Mouse (Mus musculus) intestine, embryonic 16.5 days (tissue): ENCODE data around the gene BC030499. TPM values are rescaled to one million over a fixed set of nuclear protein-coding genes. Genes with fewer than 3 reads are reported as not detected.

Experiments
- ATAC-seq: fragments of 200-750 bp; cut with Nextera tagmentation; 2 replicates; pipeline ENCODE4 v1.8.0; 2017; ENCODE audit warnings: moderate TSS enrichment, moderate library complexity
- H3K27ac ChIP-seq: fragments of 300-500 bp; sonication (generic); 2 replicates; pipeline ENCODE4 v1.5.1; 2014; ENCODE audit warnings: mild to moderate bottlenecking, low read length
- H3K27me3 ChIP-seq: fragments of 300-500 bp; sonication (generic); replicated peaks from 2 replicates; pipeline ENCODE4 v1.6.1; 2014; ENCODE audit warnings: low read length, control low read depth, mixed read lengths; ENCODE audit not compliant: control insufficient read depth, insufficient read depth
- H3K36me3 ChIP-seq: fragments of 300-500 bp; sonication (generic); 2 replicates; pipeline ENCODE4 v1.6.1; 2014; ENCODE audit warnings: low read length, control low read depth; ENCODE audit not compliant: control insufficient read depth, insufficient read depth
- H3K4me1 ChIP-seq: fragments of 300-500 bp; sonication (generic); 2 replicates; pipeline ENCODE4 v1.6.1; 2014; ENCODE audit warnings: low read length, control low read depth, mixed read lengths; ENCODE audit not compliant: control insufficient read depth, insufficient read depth
- H3K4me2 ChIP-seq: fragments of 300-500 bp; sonication (generic); 2 replicates; pipeline ENCODE4 v1.6.1; 2014; ENCODE audit warnings: low read depth, low read length, control low read depth
- H3K4me3 ChIP-seq: fragments of 300-500 bp; sonication (generic); 2 replicates; pipeline ENCODE4 v1.5.1; 2014; ENCODE audit warnings: mild to moderate bottlenecking, low read length
- H3K9ac ChIP-seq: fragments of 300-500 bp; sonication (generic); 2 replicates; pipeline ENCODE4 v1.6.1; 2014; ENCODE audit warnings: low read depth, low read length
- H3K9me3 ChIP-seq: fragments of 300-500 bp; sonication (generic); 2 replicates; pipeline ENCODE4 v1.6.1; 2016; ENCODE audit warnings: low read length, control low read depth; ENCODE audit not compliant: control insufficient read depth
- WGBS: fragments of 180-500 bp; shearing (Covaris S2); extraction: QIAGEN DNeasy Blood & Tissue Kit; methylation state at CpG from one replicate; pipeline ENCODE4 v1.1.7; 2014; 5-methylcytosine and 5-hydroxymethylcytosine counted together
- polyA plus RNA-seq: library from polyadenylated mRNA; unstranded; fragments of >200 nt; fragmentation: Nextera tagmentation; extraction: Ambion mirVana; gene quantifications from 2 replicates; pipeline ENCODE4 v1.2.1, GENCODE M21; 2015

Gene BC030499
- polyA plus RNA-seq, 1 experiment from 2014 or later = 0.32 TPM

DNA sequence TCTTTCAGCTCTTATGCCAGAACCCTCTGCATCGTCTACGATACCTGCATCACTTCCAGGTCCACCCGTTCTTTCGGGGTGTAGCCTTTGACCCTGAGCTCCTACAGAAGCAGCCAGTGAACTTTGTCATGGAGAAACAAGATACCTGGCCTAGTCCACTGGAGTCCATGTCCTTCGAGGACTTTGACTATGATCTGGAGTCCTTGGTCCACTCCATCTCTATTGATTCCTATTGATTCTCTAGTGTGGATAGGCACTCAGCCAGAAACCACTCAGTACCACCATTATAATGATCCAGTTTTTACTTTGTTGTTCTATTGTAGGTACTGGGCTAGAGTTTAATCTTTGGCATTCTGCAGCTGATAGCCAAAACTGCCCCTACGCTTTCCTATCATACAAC is 3.9 kb downstream of the BC030499 start:
- Histone ChIP-seq H3K9me3 (no peaks in the 10 kb centered on the region), H3K4me3 (no peak overlapping the region), H3K4me1 (no peaks in the 10 kb centered on the region), H3K36me3 (no peaks in the 10 kb centered on the region), H3K27me3 (no peaks in the 10 kb centered on the region), H3K27ac (no peak overlapping the region), H3K4me2 (no peak overlapping the region), H3K9ac (no peak overlapping the region)
- 91% methylated on average over 6 of the region's 6 CpGs for WGBS
- ATAC-seq = no peak

- Histone ChIP-seq H3K4me1 (no peaks in the 10 kb centered on the region), H3K27me3 (no peaks in the 10 kb centered on the region), H3K9me3 (no peaks in the 10 kb centered on the region), H3K4me2 (peak overlapping the region; percentile 74), H3K36me3 (peaks cover 2% of the 10 kb centered on the region; the same call in 1 of the 2 replicates), H3K4me3 (peak overlapping the region; percentile 83), H3K9ac (peak overlapping the region; percentile 65), H3K27ac (peak overlapping the region; percentile 57)
- peak; percentile 17; the same call in 1 of the 2 replicates for ATAC-seq
- WGBS = 67% methylated on average over 7 of the region's 7 CpGs
Observed at GRCm38 (mm10) chr11:78300917-78301316, 10.3 kb downstream of the BC030499 start.

DNA sequence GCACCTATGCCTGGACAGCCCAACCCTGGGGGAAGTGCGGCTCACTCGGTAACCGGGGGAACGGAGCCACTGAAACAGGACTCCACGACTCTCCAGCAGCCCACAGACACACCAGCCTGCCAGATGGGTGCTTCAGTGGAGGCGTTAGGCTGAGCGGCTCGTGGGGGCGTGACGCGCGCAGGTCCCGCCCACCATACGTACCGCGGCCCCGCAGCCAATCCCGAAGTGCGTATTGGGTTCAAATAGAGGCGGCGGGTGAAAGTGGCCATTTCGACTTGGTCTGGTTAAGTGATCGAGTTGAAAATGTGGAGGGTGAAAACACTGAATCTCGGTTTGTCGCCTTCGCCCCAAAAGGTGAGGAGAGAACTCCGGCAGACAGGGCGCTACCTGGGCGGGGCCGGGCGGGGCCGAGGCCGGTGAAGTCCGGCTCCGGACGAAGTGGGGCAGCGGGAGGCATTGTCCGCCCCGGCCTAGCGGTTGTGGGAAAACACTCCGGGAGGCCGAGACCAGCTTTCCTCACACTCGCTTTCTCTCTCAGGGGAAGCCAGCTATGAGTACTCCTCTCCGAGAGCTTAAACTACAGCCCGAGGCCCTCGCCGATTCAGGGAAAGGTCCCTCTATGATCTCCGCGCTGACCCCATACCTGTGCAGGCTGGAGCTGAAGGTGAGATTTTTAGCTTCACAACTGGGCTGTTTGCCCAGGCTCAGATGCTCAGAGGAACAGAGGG is 10.9 kb downstream of the BC030499 start, which contains the start of gene Spag5:
Gene Spag5, plus strand, starts transcription at position 173 of the 728 bp plus-strand sequence.
- ATAC-seq = peak; percentile 100
- peak within 1 kb of the TSS; percentile 78 for H3K9ac ChIP-seq
- no peaks in the 10 kb centered on the region for H3K9me3 ChIP-seq
- H3K27ac ChIP-seq = peak within 1 kb of the TSS; percentile 60
- H3K36me3 ChIP-seq = peaks cover 2% of the 10 kb centered on the region; the same call in 1 of the 2 replicates
- peak within 1 kb of the TSS; percentile 74 for H3K4me2 ChIP-seq
- peak within 1 kb of the TSS; percentile 83 for H3K4me3 ChIP-seq
- H3K4me1 ChIP-seq = no peaks in the 10 kb centered on the region
- WGBS = under 1% methylated on average over 49 of the region's 49 CpGs
- no peaks in the 10 kb centered on the region for H3K27me3 ChIP-seq

GRCm38 (mm10) chr11:78305272-78305671 is 14.6 kb downstream of the BC030499 start:
- Histone ChIP-seq H3K4me3 (no peak overlapping the region), H3K9me3 (no peaks in the 10 kb centered on the region), H3K4me1 (no peaks in the 10 kb centered on the region), H3K27me3 (no peaks in the 10 kb centered on the region), H3K27ac (no peak overlapping the region), H3K4me2 (no peak overlapping the region), H3K9ac (no peak overlapping the region), H3K36me3 (peaks cover 4% of the 10 kb centered on the region; the same call in 1 of the 2 replicates)
- WGBS = 88% methylated on average over 4 of the region's 4 CpGs
- no peak for ATAC-seq

- no peak overlapping the region for H3K27ac ChIP-seq
- H3K27me3 ChIP-seq = no peaks in the 10 kb centered on the region
- no peak overlapping the region for H3K4me3 ChIP-seq
- no peak for ATAC-seq
- H3K4me1 ChIP-seq = no peaks in the 10 kb centered on the region
- no peak overlapping the region for H3K4me2 ChIP-seq
- peaks cover 10% of the 10 kb centered on the region; the same call in 1 of the 2 replicates for H3K36me3 ChIP-seq
- H3K9ac ChIP-seq = no peak overlapping the region
- no peaks in the 10 kb centered on the region for H3K9me3 ChIP-seq
- 91% methylated on average over 8 of the region's 8 CpGs for WGBS
Observed at GRCm38 (mm10) chr11:78310861-78311511, 20.3 kb downstream of the BC030499 start.

GRCm38 (mm10) chr11:78313662-78314061 is 23.0 kb downstream of the BC030499 start:
- no peaks in the 10 kb centered on the region for H3K4me1 ChIP-seq
- no peaks in the 10 kb centered on the region for H3K27me3 ChIP-seq
- no peak overlapping the region for H3K9ac ChIP-seq
- no peak for ATAC-seq
- WGBS = 99% methylated on average over 2 of the region's 2 CpGs
- 0 out of 2 replicates have a peak, but pooled peaks cover 16% of the 10 kb centered on the region for H3K36me3 ChIP-seq
- H3K4me2 ChIP-seq = no peak overlapping the region
- H3K4me3 ChIP-seq = no peak overlapping the region
- H3K27ac ChIP-seq = no peak overlapping the region
- H3K9me3 ChIP-seq = no peaks in the 10 kb centered on the region

GRCm38 (mm10) chr11:78318411-78318810 is 27.8 kb downstream of the BC030499 start:
- H3K36me3 ChIP-seq = peaks cover 18% of the 10 kb centered on the region; the same call in 1 of the 2 replicates
- H3K4me3 ChIP-seq = no peak overlapping the region
- H3K4me2 ChIP-seq = no peak overlapping the region
- H3K9ac ChIP-seq = no peak overlapping the region
- no peaks in the 10 kb centered on the region for H3K9me3 ChIP-seq
- no peak for ATAC-seq
- WGBS = 89% methylated on average over 2 of the region's 2 CpGs
- peaks cover 5% of the 10 kb centered on the region; the same call in 1 of the 2 replicates for H3K4me1 ChIP-seq
- H3K27me3 ChIP-seq = no peaks in the 10 kb centered on the region
- no peak overlapping the region for H3K27ac ChIP-seq

DNA sequence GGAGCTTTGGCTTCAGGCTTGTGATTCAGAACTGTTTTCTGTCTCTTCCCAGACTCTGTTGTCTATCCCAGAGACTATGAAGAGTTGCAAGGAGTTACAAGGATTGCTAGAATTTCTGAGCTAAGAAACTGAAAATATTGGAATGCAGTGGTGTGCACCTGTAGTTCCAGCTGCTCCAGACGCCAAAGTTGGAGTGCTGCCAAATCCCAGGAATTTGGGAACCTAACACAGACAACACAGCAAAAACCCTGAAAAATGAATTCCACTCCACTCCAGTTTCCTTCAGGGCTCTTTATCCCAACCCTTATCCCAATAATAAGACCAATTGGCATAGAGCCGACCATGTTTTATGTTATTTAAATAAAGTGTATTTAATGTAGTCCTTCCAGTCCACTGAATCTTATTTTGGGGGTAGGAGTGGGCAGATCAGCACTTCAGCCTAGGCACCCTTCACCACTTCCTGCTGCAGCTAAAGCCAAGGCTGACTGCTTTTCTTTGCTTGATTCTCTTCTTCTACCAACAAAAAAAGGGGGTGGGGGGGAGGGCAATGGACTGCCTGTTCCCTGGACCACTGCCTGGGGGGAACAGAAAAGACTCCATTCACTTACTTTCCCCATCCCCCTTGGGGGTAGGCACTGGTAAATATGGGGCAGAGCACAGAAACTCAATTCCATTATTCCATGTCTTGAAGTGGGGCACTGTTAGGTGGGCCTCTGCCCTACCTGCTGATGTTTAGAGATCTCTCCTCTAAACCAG is 31.6 kb downstream of the BC030499 start:
- Histone ChIP-seq H3K27me3 (no peaks in the 10 kb centered on the region), H3K36me3 (peaks cover 7% of the 10 kb centered on the region; the same call in 1 of the 2 replicates), H3K4me3 (no peak overlapping the region), H3K4me1 (peaks cover 8% of the 10 kb centered on the region; the same call in 1 of the 2 replicates), H3K27ac (peak overlapping the region; percentile 68), H3K9ac (no peak overlapping the region), H3K9me3 (no peaks in the 10 kb centered on the region), H3K4me2 (peak overlapping the region; percentile 43; the same call in 1 of the 2 replicates)
- no peak; the same call in 1 of the 2 replicates for ATAC-seq
- WGBS = 53% methylated on average over 2 of the region's 2 CpGs

GRCm38 (mm10) chr11:78322860-78323259 is 32.2 kb downstream of the BC030499 start, which contains the start of gene Aldoc:
TSS of gene Aldoc (plus strand) at chr11:78322968.
- peaks cover 5% of the 10 kb centered on the region; the same call in 1 of the 2 replicates for H3K36me3 ChIP-seq
- H3K9me3 ChIP-seq = no peaks in the 10 kb centered on the region
- H3K27ac ChIP-seq = peak within 1 kb of the TSS; percentile 68
- peak within 1 kb of the TSS; percentile 61 for H3K9ac ChIP-seq
- peaks cover 8% of the 10 kb centered on the region; the same call in 1 of the 2 replicates for H3K4me1 ChIP-seq
- 8% methylated on average over 15 of the region's 15 CpGs for WGBS
- peak; percentile 99 for ATAC-seq
- peak within 1 kb of the TSS; percentile 43 for H3K4me2 ChIP-seq
- H3K4me3 ChIP-seq = peak within 1 kb of the TSS; percentile 38
- no peaks in the 10 kb centered on the region for H3K27me3 ChIP-seq
